Comparison of ENCODE assay signal across 11 mouse cellular contexts in genomic region chr4:137917591-137917990, GRCm38 (mm10). TPM values are rescaled to one million over a fixed set of nuclear protein-coding genes. Genes with fewer than 3 reads are reported as not detected.
DNase-seq lines count a peak whose midpoint lies in the region; ATAC-seq and TF ChIP-seq lines count a peak whose summit lies in the region.
"Had no signal": no experiment of that assay in that cellular context is flagged by ENCODE, and none has a peak within 500 bp of the region (broad histone marks: within the 10 kb centered on the region; RNA-seq: fewer than 3 reads in every experiment).

No protein-coding gene starts in this region.

- 0 out of 2 replicates have a peak overlapping the region, but pooled peaks have one; percentile 30 for H3K9ac ChIP-seq in forebrain, embryonic 13.5 days
- H3K9ac ChIP-seq in forebrain, embryonic 16.5 days (replicated peaks; ENCODE audit: low read depth, low read length): no peak overlapping the region
- H3K9ac ChIP-seq in kidney, postnatal 0 days (ENCODE audit: low read depth, low read length): no peak overlapping the region
- H3K9ac ChIP-seq in embryonic facial prominence, embryonic 13.5 days: peak overlapping the region; percentile 55; the same call in 1 of the 2 replicates
- H3K9ac ChIP-seq in limb, embryonic 14.5 days (ENCODE audit: low read depth, low read length, severe bottlenecking): no peak overlapping the region
- H3K9ac ChIP-seq: liver, embryonic 15.5 days had no signal

- no peak for TF ChIP-seq POLR2A in limb, embryonic 14.5 days (IDR thresholded peaks at IDR 0.05; ENCODE audit: borderline replicate concordance, extremely low read depth, insufficient read depth, insufficient read length)

- H3K36me3 ChIP-seq in forebrain, embryonic 13.5 days (ENCODE audit: poor library complexity, severe bottlenecking): no peaks in the 10 kb centered on the region
- H3K36me3 ChIP-seq in forebrain, embryonic 16.5 days (ENCODE audit: control insufficient read depth, insufficient read depth): no peaks in the 10 kb centered on the region
- no peaks in the 10 kb centered on the region for H3K36me3 ChIP-seq in kidney, postnatal 0 days (ENCODE audit: insufficient read depth, low read length)
- H3K36me3 ChIP-seq in embryonic facial prominence, embryonic 13.5 days: peaks cover 28% of the 10 kb centered on the region
- peaks cover 2% of the 10 kb centered on the region; the same call in 1 of the 2 replicates for H3K36me3 ChIP-seq in limb, embryonic 14.5 days (ENCODE audit: control insufficient read depth, insufficient read depth, low read length)
- H3K36me3 ChIP-seq: liver, embryonic 15.5 days had no signal

- peaks cover 21% of the 10 kb centered on the region for H3K27me3 ChIP-seq in forebrain, embryonic 13.5 days
- H3K27me3 ChIP-seq in forebrain, embryonic 16.5 days (replicated peaks; ENCODE audit: control insufficient read depth, insufficient read depth, low read length): no peaks in the 10 kb centered on the region
- H3K27me3 ChIP-seq in kidney, postnatal 0 days (ENCODE audit: insufficient read depth, low read length): no peaks in the 10 kb centered on the region
- no peaks in the 10 kb centered on the region for H3K27me3 ChIP-seq in embryonic facial prominence, embryonic 13.5 days
- H3K27me3 ChIP-seq in limb, embryonic 14.5 days (ENCODE audit: control insufficient read depth, insufficient read depth, low read length): no peaks in the 10 kb centered on the region

- no peak overlapping the region for H3K27ac ChIP-seq in forebrain, embryonic 13.5 days
- no peak overlapping the region for H3K27ac ChIP-seq in forebrain, embryonic 16.5 days (ENCODE audit: low read length)
- H3K27ac ChIP-seq in kidney, postnatal 0 days: 0 out of 2 replicates have a peak overlapping the region, but pooled peaks have one; percentile 19
- H3K27ac ChIP-seq in embryonic facial prominence, embryonic 13.5 days: peak overlapping the region; percentile 89
- H3K27ac ChIP-seq in limb, embryonic 14.5 days (replicated peaks; ENCODE audit: low read depth, low read length): peak overlapping the region; percentile 21; the same call in 1 of the 2 replicates
- H3K27ac ChIP-seq: liver, embryonic 15.5 days had no signal

- H3K4me2 ChIP-seq in forebrain, embryonic 13.5 days: peak overlapping the region; percentile 20; the same call in 1 of the 2 replicates
- no peak overlapping the region for H3K4me2 ChIP-seq in forebrain, embryonic 16.5 days (ENCODE audit: low read length)
- H3K4me2 ChIP-seq in kidney, postnatal 0 days (ENCODE audit: low read length): no peak overlapping the region
- H3K4me2 ChIP-seq in embryonic facial prominence, embryonic 13.5 days: peak overlapping the region; percentile 37
- peak overlapping the region; percentile 1; the same call in 1 of the 2 replicates for H3K4me2 ChIP-seq in limb, embryonic 14.5 days (replicated peaks; ENCODE audit: low read depth, low read length, severe bottlenecking)
- H3K4me2 ChIP-seq: liver, embryonic 15.5 days had no signal

- no peak for TF ChIP-seq CTCF in kidney, postnatal 0 days (IDR thresholded peaks at IDR 0.05; ENCODE audit: low read depth)

- H3K4me3 ChIP-seq in forebrain, embryonic 13.5 days: no peak overlapping the region
- no peak overlapping the region for H3K4me3 ChIP-seq in forebrain, embryonic 16.5 days (replicated peaks; ENCODE audit: low read length)
- no peak overlapping the region for H3K4me3 ChIP-seq in kidney, postnatal 0 days (replicated peaks; ENCODE audit: low read depth, low read length)
- no peak overlapping the region for H3K4me3 ChIP-seq in embryonic facial prominence, embryonic 13.5 days
- no peak overlapping the region for H3K4me3 ChIP-seq in limb, embryonic 14.5 days (replicated peaks; ENCODE audit: low read length)
- H3K4me3 ChIP-seq: liver, embryonic 15.5 days had no signal

- H3K4me1 ChIP-seq in forebrain, embryonic 13.5 days: peaks cover 57% of the 10 kb centered on the region
- peaks cover 32% of the 10 kb centered on the region for H3K4me1 ChIP-seq in forebrain, embryonic 16.5 days (replicated peaks; ENCODE audit: control insufficient read depth, insufficient read depth, low read length)
- H3K4me1 ChIP-seq in kidney, postnatal 0 days (replicated peaks; ENCODE audit: insufficient read depth, low read length): peaks cover 29% of the 10 kb centered on the region
- peaks cover 72% of the 10 kb centered on the region for H3K4me1 ChIP-seq in embryonic facial prominence, embryonic 13.5 days
- H3K4me1 ChIP-seq in limb, embryonic 14.5 days (ENCODE audit: control insufficient read depth, insufficient read depth, low read length): peaks cover 53% of the 10 kb centered on the region

- no peak for DNase-seq in kidney, postnatal 0 days (ENCODE audit: low spot score)
- DNase-seq in kidney, postnatal 10 days: no peak
- DNase-seq in limb, embryonic 14.5 days (ENCODE audit: low spot score): peak; percentile 68
- no peak for DNase-seq in spleen, postnatal 4 days (ENCODE audit: low spot score in 2 of 2)
- DNase-seq: adrenal gland, postnatal 25 days; cerebellum, adult 9-10 months had no signal

- 34% methylated on average over 6 of the region's 6 CpGs for WGBS in forebrain, embryonic 13.5 days
- WGBS in forebrain, embryonic 16.5 days: 27% methylated on average over 6 of the region's 6 CpGs
- WGBS in kidney, postnatal 0 days: 53% methylated on average over 6 of the region's 6 CpGs
- 37% methylated on average over 6 of the region's 6 CpGs for WGBS in embryonic facial prominence, embryonic 13.5 days
- WGBS in limb, embryonic 14.5 days: 35% methylated on average over 6 of the region's 6 CpGs

- no peaks in the 10 kb centered on the region for H3K9me3 ChIP-seq in forebrain, embryonic 13.5 days (replicated peaks)
- H3K9me3 ChIP-seq in forebrain, embryonic 16.5 days (ENCODE audit: control insufficient read depth, low read length): no peaks in the 10 kb centered on the region
- H3K9me3 ChIP-seq in kidney, postnatal 0 days (replicated peaks; ENCODE audit: low read length): no peaks in the 10 kb centered on the region
- H3K9me3 ChIP-seq in embryonic facial prominence, embryonic 13.5 days: no peaks in the 10 kb centered on the region
- H3K9me3 ChIP-seq in limb, embryonic 14.5 days (ENCODE audit: control insufficient read depth, low read length): no peaks in the 10 kb centered on the region
- H3K9me3 ChIP-seq: liver, embryonic 15.5 days had no signal

- no peak for ATAC-seq in forebrain, embryonic 13.5 days
- no peak for ATAC-seq in forebrain, embryonic 16.5 days
- ATAC-seq in kidney, postnatal 0 days (replicated peaks; ENCODE audit: low FRiP score, low read depth): no peak
- ATAC-seq in embryonic facial prominence, embryonic 13.5 days (ENCODE audit: insufficient number of reproducible peaks, insufficient read depth, low FRiP score, low TSS enrichment, low read depth): peak; percentile 67
- no peak for ATAC-seq in limb, embryonic 14.5 days (ENCODE audit: low FRiP score, low read depth)
- no peak for ATAC-seq in CD4-positive, CD25-positive, alpha-beta regulatory T cell, adult 4 months

RNA-seq across cellular contexts. Expression of gene Ece1, which starts 55.6 kb away (rescaled TPM):
- 10.8 and 12.9 TPM in 2 replicates for polyA plus RNA-seq in forebrain, embryonic 13.5 days (2015; fragmentation: Nextera tagmentation; extraction: Ambion mirVana)
- polyA plus RNA-seq in forebrain, embryonic 16.5 days (2015; fragmentation: Nextera tagmentation; extraction: Ambion mirVana): 12.4 and 16.3 TPM in 2 replicates
- polyA plus RNA-seq in kidney, postnatal 0 days (2015; fragmentation: Nextera tagmentation; extraction: Ambion mirVana): 36.1 and 40.8 TPM in 2 replicates
- 49.9 and 65.0 TPM in 2 replicates for polyA plus RNA-seq in embryonic facial prominence, embryonic 13.5 days (2015; fragmentation: Nextera tagmentation; extraction: Ambion mirVana)
- polyA plus RNA-seq in limb, embryonic 14.5 days (2012; rRNA removed): 28.9 and 42.4 TPM in 2 replicates
- 44.3 and 45.7 TPM in 2 replicates for polyA plus RNA-seq in limb, embryonic 14.5 days (2014; fragmentation: Nextera tagmentation; extraction: Ambion mirVana)
- 10 to 100 TPM; 15.9 to 23.4 TPM for polyA plus RNA-seq in CD4-positive, CD25-positive, alpha-beta regulatory T cell, adult 4 months (2017; shearing (Covaris generic))

Comparison
In these comparisons a context has a peak if more than half of its experiments do, and no peak if none do; other contexts are left out.
1. H3K4me2 ChIP-seq: peak in forebrain, embryonic 13.5 days (single experiment), embryonic facial prominence, embryonic 13.5 days (single experiment) and limb, embryonic 14.5 days (single experiment); none in forebrain, embryonic 16.5 days (single experiment) and kidney, postnatal 0 days (single experiment).
2. H3K9ac ChIP-seq: peak in forebrain, embryonic 13.5 days (single experiment) and embryonic facial prominence, embryonic 13.5 days (single experiment); none in forebrain, embryonic 16.5 days (single experiment), kidney, postnatal 0 days (single experiment) and limb, embryonic 14.5 days (single experiment).
3. H3K27ac ChIP-seq: peak in kidney, postnatal 0 days (single experiment), embryonic facial prominence, embryonic 13.5 days (single experiment) and limb, embryonic 14.5 days (single experiment); none in forebrain, embryonic 13.5 days (single experiment) and forebrain, embryonic 16.5 days (single experiment).